Mouse (Mus musculus) forebrain, embryonic 14.5 days (tissue): ENCODE measurements around the gene Zbtb12. TPM values are rescaled to one million over a fixed set of nuclear protein-coding genes. Genes with fewer than 3 reads are reported as not detected.

ENCODE experiments used
- ATAC-seq: fragments of 200-750 bp; cut with Nextera tagmentation; 2 replicates; pipeline ENCODE4 v1.8.0; 2017; ENCODE audit warnings: mild to moderate bottlenecking, moderate library complexity
- DNase-seq: peaks from one replicate; pipeline ENCODE4 v3.0.0-alpha.2; 2015; ENCODE audit warnings: low spot score
- H3K27ac ChIP-seq: fragments of 300-500 bp; sonication (generic); 2 replicates; pipeline ENCODE4 v1.5.1; 2014; ENCODE audit warnings: low read depth, mild to moderate bottlenecking, control low read depth, low read length, moderate library complexity
- H3K27me3 ChIP-seq: fragments of 300-500 bp; sonication (generic); replicated peaks from 2 replicates; pipeline ENCODE4 v1.6.1; 2014; ENCODE audit warnings: low read length, control low read depth, mixed read lengths; ENCODE audit not compliant: control insufficient read depth, insufficient read depth
- H3K36me3 ChIP-seq: fragments of 300-500 bp; sonication (generic); 2 replicates; pipeline ENCODE4 v1.6.1; 2014; ENCODE audit warnings: low read length, control low read depth; ENCODE audit not compliant: control insufficient read depth, insufficient read depth
- H3K4me1 ChIP-seq: fragments of 300-500 bp; sonication (generic); 2 replicates; pipeline ENCODE4 v1.6.1; 2014; ENCODE audit warnings: antibody characterized with exemption, low read length, control low read depth; ENCODE audit not compliant: control insufficient read depth, insufficient read depth
- H3K4me2 ChIP-seq: fragments of 300-500 bp; sonication (generic); 2 replicates; pipeline ENCODE4 v1.6.1; 2014; ENCODE audit warnings: mild to moderate bottlenecking, control low read depth, low read length
- H3K4me3 ChIP-seq: fragments of 300-500 bp; sonication (generic); 2 replicates; pipeline ENCODE4 v1.5.1; 2014; ENCODE audit warnings: low read depth, low read length, control low read depth
- H3K9ac ChIP-seq: fragments of 300-500 bp; sonication (generic); 2 replicates; pipeline ENCODE4 v1.6.1; 2014; ENCODE audit warnings: mild to moderate bottlenecking, low read length, control low read depth, moderate library complexity
- H3K9me3 ChIP-seq: fragments of 300-500 bp; sonication (generic); replicated peaks from 2 replicates; pipeline ENCODE4 v1.6.1; 2016; ENCODE audit warnings: low read length, control low read depth, mixed read lengths; ENCODE audit not compliant: control insufficient read depth
- WGBS: fragments of 180-500 bp; shearing (Covaris S2); extraction: QIAGEN DNeasy Blood & Tissue Kit; methylation state at CpG from one replicate; pipeline ENCODE4 v1.1.7; 2014; 5-methylcytosine and 5-hydroxymethylcytosine counted together
- polyA plus RNA-seq: library from polyadenylated mRNA; unstranded; fragments of >200 nt; fragmentation: Nextera tagmentation; extraction: Ambion mirVana; gene quantifications from 2 replicates; pipeline ENCODE4 v1.2.1, GENCODE M21; 2014

Gene Zbtb12
- polyA plus RNA-seq, 1 experiment from 2014 or later, result 3.5 TPM

DNA sequence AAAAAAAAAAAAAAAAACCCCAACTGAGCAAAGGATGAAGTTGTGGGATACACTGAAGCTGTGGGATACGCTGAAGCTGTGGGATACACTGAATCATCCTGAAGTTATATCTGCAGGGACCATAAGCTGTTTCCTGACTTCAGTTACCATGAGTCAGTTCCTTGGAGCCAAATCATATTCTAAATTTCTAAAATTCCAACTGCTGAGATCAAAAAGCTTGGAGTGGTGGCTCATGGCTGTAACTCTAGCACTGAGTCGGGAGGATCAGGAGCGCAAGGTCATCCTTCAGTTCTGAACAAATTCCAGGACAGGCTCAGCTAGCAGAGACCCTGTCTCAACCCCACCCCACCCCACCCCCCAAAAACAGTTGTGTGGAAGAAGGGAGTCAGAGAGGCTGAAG is 6.3 kb downstream of the Zbtb12 start:
- Histone ChIP-seq H3K4me2 (no peak overlapping the region), H3K27ac (no peak overlapping the region), H3K27me3 (0 out of 2 replicates have a peak, but pooled peaks cover 3% of the 10 kb centered on the region), H3K36me3 (no peaks in the 10 kb centered on the region), H3K9ac (no peak overlapping the region), H3K4me3 (no peak overlapping the region), H3K9me3 (no peaks in the 10 kb centered on the region), H3K4me1 (no peaks in the 10 kb centered on the region)
- ATAC-seq, result no peak
- DNase-seq, result no peak
- 88% methylated on average over 3 of the region's 3 CpGs for WGBS

DNA sequence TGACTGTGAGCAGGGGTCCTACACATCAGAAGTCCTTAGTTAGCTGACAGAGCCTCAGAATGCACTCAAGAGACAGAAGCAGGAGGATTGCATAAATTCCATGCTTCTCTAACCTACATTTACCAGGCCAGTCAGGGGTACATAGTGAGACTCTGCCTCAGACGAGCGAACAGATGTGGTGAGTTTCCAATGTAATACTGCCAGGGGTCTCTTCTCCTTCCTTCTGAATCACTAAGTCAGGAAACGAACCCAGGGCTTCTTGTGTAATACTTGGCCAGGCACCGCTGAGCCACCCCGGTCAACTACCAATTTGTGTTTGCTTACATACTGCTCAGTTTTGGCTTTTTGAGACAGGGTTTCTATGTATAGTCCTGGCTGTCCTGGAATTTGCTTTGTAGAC is 8.7 kb downstream of the Zbtb12 start:
- DNase-seq (no peak), ATAC-seq (no peak)
- H3K4me3 ChIP-seq, result no peak overlapping the region
- no peaks in the 10 kb centered on the region for H3K9me3 ChIP-seq
- no peak overlapping the region for H3K9ac ChIP-seq
- no peaks in the 10 kb centered on the region for H3K4me1 ChIP-seq
- H3K4me2 ChIP-seq, result no peak overlapping the region
- H3K36me3 ChIP-seq, result no peaks in the 10 kb centered on the region
- H3K27ac ChIP-seq, result no peak overlapping the region
- no peaks in the 10 kb centered on the region for H3K27me3 ChIP-seq
- 86% methylated on average over 5 of the region's 5 CpGs for WGBS

DNA sequence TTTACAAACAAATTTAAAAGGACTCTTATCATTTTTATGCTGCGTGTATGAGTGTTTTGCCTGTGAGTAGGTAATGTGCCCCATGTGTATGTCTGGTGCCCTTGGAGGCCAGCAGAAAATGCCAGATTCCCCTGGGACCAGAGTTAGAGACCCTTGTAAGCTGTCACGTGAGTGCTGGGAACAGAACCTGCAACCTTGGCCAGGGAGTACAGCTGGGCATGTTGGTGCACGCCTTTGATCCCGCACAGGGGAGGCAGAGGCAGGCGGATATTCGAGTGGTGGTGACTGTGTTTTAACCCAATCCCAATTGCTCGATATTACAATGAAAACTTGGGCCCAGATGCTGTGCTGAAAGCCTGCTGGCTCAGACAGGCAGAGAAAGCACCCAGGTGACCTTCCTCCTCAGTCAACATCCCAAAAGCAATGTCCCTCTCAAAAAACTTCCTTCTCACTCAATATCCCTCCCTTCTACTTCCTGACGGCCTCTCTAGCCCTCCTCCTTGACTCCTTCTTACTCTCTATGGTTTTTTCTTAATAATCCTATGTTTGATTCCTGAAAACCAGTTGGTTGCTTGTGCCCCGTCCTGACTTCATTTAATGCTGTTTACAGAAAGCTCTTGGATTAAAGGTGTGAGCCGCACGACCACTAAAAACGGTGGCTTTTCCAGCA is 10.9 kb downstream of the Zbtb12 start:
- H3K36me3 ChIP-seq, result no peaks in the 10 kb centered on the region
- 84% methylated on average over 12 of the region's 12 CpGs for WGBS
- no peak overlapping the region for H3K4me2 ChIP-seq
- no peak overlapping the region for H3K9ac ChIP-seq
- ATAC-seq (no peak), DNase-seq (no peak)
- no peaks in the 10 kb centered on the region for H3K27me3 ChIP-seq
- H3K4me3 ChIP-seq, result no peak overlapping the region
- peaks cover 4% of the 10 kb centered on the region; the same call in 1 of the 2 replicates for H3K4me1 ChIP-seq
- no peaks in the 10 kb centered on the region for H3K9me3 ChIP-seq
- H3K27ac ChIP-seq, result no peak overlapping the region

DNA sequence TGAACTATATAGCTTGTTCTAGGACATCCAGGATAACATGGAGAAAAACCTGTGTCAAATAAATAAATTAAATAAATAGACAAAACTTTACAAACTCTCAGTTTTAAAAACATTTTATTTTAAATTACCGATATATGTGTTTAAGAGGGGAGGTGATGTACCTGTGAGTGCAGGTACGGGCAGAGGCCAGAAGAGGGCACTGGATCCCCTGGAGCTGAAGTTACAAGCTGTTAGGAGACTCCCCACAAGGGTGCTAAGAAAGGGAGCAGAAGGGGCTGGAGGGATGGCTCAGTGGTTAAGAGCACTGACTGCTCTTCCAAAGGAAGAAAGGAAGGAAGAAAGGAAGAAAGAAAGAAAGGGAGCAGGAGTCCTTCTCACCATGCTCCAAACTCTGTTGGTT is 12.1 kb downstream of the Zbtb12 start:
- Histone ChIP-seq H3K9ac (no peak overlapping the region), H3K4me3 (no peak overlapping the region), H3K4me2 (no peak overlapping the region), H3K4me1 (peaks cover 14% of the 10 kb centered on the region), H3K36me3 (peaks cover 7% of the 10 kb centered on the region), H3K9me3 (no peaks in the 10 kb centered on the region), H3K27me3 (no peaks in the 10 kb centered on the region), H3K27ac (no peak overlapping the region)
- 96% methylated on average over 2 of the region's 2 CpGs for WGBS
- ATAC-seq, result no peak
- DNase-seq, result no peak

DNA sequence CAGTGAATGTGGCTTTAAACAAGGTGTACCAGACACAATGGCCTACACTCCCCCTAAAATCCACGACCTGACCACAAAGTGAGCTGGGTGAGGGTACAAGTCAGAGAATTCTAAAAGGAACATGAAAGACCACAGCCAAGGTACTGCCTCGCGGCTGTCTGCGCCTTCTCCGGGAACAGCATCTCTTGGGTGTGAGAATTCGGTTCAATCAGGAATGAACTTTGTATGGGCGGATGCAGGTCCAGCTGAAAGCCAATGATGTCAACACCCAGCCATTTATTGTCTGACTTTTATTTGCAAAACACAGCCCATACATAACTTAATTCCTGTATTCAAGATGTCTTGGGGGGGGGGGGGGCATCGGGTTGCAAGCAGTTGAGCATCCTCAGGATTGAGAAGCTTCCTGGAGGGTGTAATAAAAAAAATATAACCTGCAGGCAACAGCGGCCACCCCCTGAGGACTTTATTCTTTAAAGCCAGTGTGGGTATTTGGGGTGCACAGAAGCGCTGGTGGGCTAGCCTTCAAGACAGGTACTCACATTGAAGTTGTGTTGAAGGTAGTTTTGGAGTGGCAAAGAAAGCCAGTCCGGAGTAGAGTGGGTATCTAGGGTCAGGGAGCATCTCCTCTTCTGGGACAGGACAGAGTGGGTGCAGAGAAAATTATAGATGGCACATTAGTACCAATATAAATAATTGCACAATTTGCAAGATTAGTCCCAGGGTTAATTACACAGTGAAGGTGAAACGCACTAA is 14.0 kb downstream of the Zbtb12 start:
- Histone ChIP-seq H3K9me3 (no peaks in the 10 kb centered on the region), H3K27ac (peak overlapping the region; percentile 93), H3K4me2 (peak overlapping the region; percentile 83), H3K9ac (peak overlapping the region; percentile 44), H3K27me3 (no peaks in the 10 kb centered on the region), H3K36me3 (peaks cover 9% of the 10 kb centered on the region), H3K4me3 (peak overlapping the region; percentile 84), H3K4me1 (peaks cover 23% of the 10 kb centered on the region)
- ATAC-seq (no peak), DNase-seq (no peak)
- 67% methylated on average over 12 of the region's 12 CpGs for WGBS

DNA sequence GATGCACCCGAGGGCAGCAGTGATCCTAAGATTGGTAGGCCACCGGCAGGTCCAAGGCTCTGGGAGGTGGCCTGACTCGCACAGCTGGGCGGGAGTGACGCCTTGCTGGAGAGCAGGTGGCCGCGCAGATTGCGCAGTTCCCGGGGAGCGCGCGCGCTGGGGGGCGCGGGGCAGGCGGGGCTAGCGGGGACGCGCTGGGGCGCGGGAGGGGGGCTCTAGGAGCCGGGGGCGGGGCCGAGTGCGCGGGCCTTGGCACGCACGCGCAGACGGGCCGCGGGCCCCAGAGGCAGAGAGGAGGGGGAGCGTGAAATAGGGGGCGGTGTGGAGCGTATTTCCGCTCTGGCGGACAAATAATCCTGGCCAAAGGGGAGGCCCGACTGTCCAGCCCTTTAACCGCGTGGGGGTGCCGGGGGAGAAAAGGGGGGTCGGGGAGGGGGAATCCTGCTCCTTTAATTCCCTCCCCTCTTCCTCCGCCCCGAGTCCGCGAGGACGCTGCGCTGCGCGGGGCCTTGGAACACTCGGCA is 14.9 kb downstream of the Zbtb12 start:
- Histone ChIP-seq H3K27me3 (no peaks in the 10 kb centered on the region), H3K36me3 (peaks cover 9% of the 10 kb centered on the region), H3K9me3 (no peaks in the 10 kb centered on the region), H3K4me1 (peaks cover 23% of the 10 kb centered on the region), H3K9ac (peak overlapping the region; percentile 95), H3K4me2 (peak overlapping the region; percentile 83), H3K27ac (peak overlapping the region; percentile 93), H3K4me3 (peak overlapping the region; percentile 84)
- DNase-seq (peak; percentile 98), ATAC-seq (peak; percentile 87)
- under 1% methylated on average over 40 of the region's 51 CpGs for WGBS

DNA sequence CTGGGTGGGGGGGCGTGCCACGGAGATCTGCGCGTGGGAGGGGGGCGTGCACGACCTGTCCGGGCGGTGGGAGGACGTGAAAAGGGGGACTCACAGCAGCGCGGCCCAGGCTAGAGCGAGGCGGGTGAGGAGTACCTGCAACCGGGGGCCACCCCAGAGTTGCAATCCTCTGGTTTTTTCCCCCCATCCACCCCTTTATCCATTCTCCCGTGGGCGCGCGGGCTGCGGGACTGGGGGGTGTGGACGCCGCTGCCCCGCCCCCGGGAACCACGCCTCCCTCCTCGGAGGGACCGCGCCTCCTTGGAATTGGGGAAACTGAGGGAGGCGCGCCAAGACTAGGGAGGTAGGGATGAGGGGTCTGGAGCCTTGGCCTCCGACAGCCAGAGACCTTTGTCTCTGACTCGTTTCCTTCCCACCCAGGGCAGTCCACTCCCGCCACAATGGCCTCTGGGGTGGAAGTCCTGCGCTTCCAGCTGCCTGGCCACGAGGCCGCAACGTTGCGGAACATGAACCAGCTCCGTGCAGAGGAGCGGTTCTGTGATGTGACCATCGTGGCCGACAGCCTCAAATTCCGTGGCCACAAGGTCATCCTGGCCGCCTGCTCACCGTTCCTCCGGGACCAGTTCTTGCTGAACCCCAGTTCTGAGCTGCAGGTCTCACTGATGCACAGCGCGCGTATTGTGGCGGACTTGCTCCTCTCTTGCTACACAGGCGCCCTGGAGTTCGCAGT is 15.7 kb downstream of the Zbtb12 start:
- H3K27ac ChIP-seq, result peak overlapping the region; percentile 93
- no peaks in the 10 kb centered on the region for H3K9me3 ChIP-seq
- peak; percentile 48 for DNase-seq
- H3K4me3 ChIP-seq, result peak overlapping the region; percentile 84
- peak; percentile 31 for ATAC-seq
- H3K4me1 ChIP-seq, result peaks cover 23% of the 10 kb centered on the region
- peaks cover 9% of the 10 kb centered on the region for H3K36me3 ChIP-seq
- no peaks in the 10 kb centered on the region for H3K27me3 ChIP-seq
- H3K9ac ChIP-seq, result peak overlapping the region; percentile 95
- peak overlapping the region; percentile 83 for H3K4me2 ChIP-seq
- WGBS, result 6% methylated on average over 44 of the region's 51 CpGs

DNA sequence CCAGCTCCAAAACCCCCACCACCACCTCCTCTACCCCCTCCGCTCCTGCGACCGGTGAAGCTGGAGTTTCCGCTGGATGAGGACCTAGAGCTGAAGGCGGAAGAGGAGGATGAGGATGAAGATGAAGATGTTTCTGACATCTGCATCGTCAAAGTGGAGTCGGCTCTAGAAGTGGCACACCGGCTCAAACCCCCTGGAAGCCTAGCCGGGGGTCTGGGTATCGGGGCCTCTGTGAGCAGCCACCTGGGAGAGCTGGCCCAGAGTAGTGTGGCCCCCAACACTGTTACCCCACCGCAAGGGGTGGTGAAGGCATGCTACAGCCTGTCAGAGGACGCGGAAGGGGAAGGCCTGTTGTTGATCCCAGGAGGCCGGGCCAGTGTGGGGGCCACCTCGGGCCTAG is 16.4 kb downstream of the Zbtb12 start:
- peaks cover 9% of the 10 kb centered on the region for H3K36me3 ChIP-seq
- peak overlapping the region; percentile 95 for H3K9ac ChIP-seq
- peak overlapping the region; percentile 84 for H3K4me3 ChIP-seq
- H3K27ac ChIP-seq, result peak overlapping the region; percentile 93; the same call in 1 of the 2 replicates
- DNase-seq (no peak), ATAC-seq (no peak)
- H3K27me3 ChIP-seq, result no peaks in the 10 kb centered on the region
- peak overlapping the region; percentile 83 for H3K4me2 ChIP-seq
- H3K4me1 ChIP-seq, result peaks cover 29% of the 10 kb centered on the region
- no peaks in the 10 kb centered on the region for H3K9me3 ChIP-seq
- WGBS, result 92% methylated on average over 15 of the region's 15 CpGs
